17 mouse cellular contexts compared by ENCODE assay signal in genomic region chr7:81840661-81841181, GRCm38 (mm10). TPM values are rescaled to one million over a fixed set of nuclear protein-coding genes. Genes with fewer than 3 reads are reported as not detected.
DNase-seq lines count a peak whose midpoint lies in the region; ATAC-seq and TF ChIP-seq lines count a peak whose summit lies in the region.
"Had no signal": no experiment of that assay in that cellular context is flagged by ENCODE, and none has a peak within 500 bp of the region (broad histone marks: within the 10 kb centered on the region; RNA-seq: fewer than 3 reads in every experiment).

No protein-coding gene starts in this region.

- H3K9me3 ChIP-seq in forebrain, postnatal 0 days (ENCODE audit: low read length): no peaks in the 10 kb centered on the region
- H3K9me3 ChIP-seq: embryonic facial prominence, embryonic 12.5 days; liver, embryonic 15.5 days had no signal

- no peak overlapping the region for H3K9ac ChIP-seq in forebrain, postnatal 0 days
- H3K9ac ChIP-seq: embryonic facial prominence, embryonic 12.5 days; liver, embryonic 15.5 days had no signal

- no peak for TF ChIP-seq POLR2A in brain, embryonic 14.5 days (IDR thresholded peaks at IDR 0.05; ENCODE audit: borderline replicate concordance, extremely low read depth, insufficient read depth, insufficient read length, poor library complexity, severe bottlenecking)

- DNase-seq in gastrocnemius, postnatal 25 days: peak; percentile 30
- DNase-seq in gastrocnemius, postnatal 36 days: no peak
- peak; percentile 63 for DNase-seq in layer of hippocampus, adult 9-11 months
- DNase-seq in layer of hippocampus, postnatal 36 days: no peak
- peak; percentile 77 for DNase-seq in brain, embryonic 14.5 days (ENCODE audit: low read depth)
- DNase-seq in forebrain, postnatal 0 days: peak; percentile 60
- DNase-seq in ovary, postnatal 36 days (ENCODE audit: low spot score): no peak
- DNase-seq: cerebellum, postnatal 14 days had no signal

- no peaks in the 10 kb centered on the region for H3K36me3 ChIP-seq in forebrain, postnatal 0 days (ENCODE audit: insufficient read depth)
- H3K36me3 ChIP-seq: embryonic facial prominence, embryonic 12.5 days; liver, embryonic 15.5 days had no signal

- peak; percentile 93 for ATAC-seq in forebrain, postnatal 0 days
- no peak for ATAC-seq in activated CD4-positive, CD25-positive, alpha-beta regulatory T cell, adult 4 months
- ATAC-seq: intestine, postnatal 0 days had no signal

- H3K4me1 ChIP-seq in forebrain, postnatal 0 days (ENCODE audit: insufficient read depth): peaks cover 7% of the 10 kb centered on the region; the same call in 1 of the 2 replicates
- H3K4me1 ChIP-seq: liver, embryonic 15.5 days had no signal

- H3K27ac ChIP-seq in forebrain, postnatal 0 days (ENCODE audit: low read depth, low read length): peak overlapping the region; percentile 70
- H3K27ac ChIP-seq: embryonic facial prominence, embryonic 12.5 days; liver, embryonic 15.5 days; macrophage had no signal

- no peak overlapping the region for H3K4me3 ChIP-seq in forebrain, postnatal 0 days (ENCODE audit: low read depth, low read length)
- H3K4me3 ChIP-seq: embryonic facial prominence, embryonic 12.5 days; liver, embryonic 15.5 days had no signal

- no peak for TF ChIP-seq CTCF in brain, embryonic 14.5 days (IDR thresholded peaks at IDR 0.05; ENCODE audit: borderline replicate concordance, extremely low read depth, insufficient read depth, insufficient read length)
- no peak for TF ChIP-seq CTCF in forebrain, postnatal 0 days (IDR thresholded peaks at IDR 0.05; ENCODE audit: low read depth)

- 29% methylated on average over 7 of the region's 7 CpGs for WGBS in forebrain, postnatal 0 days

- H3K27me3 ChIP-seq in forebrain, postnatal 0 days (ENCODE audit: insufficient read depth, low read length): no peaks in the 10 kb centered on the region
- H3K27me3 ChIP-seq: embryonic facial prominence, embryonic 12.5 days had no signal

- intact Hi-C loops in gastrocnemius, postnatal 36 days (cut with DNase I): no loop called here

- no peak overlapping the region for H3K4me2 ChIP-seq in forebrain, postnatal 0 days (ENCODE audit: low read depth)
- H3K4me2 ChIP-seq: embryonic facial prominence, embryonic 12.5 days; liver, embryonic 15.5 days had no signal

RNA-seq across cellular contexts. Expression of gene Btbd1, which starts 11.5 kb away (rescaled TPM):
- 100 to 1,000 TPM; 147 to 165 TPM for total RNA-seq in gastrocnemius, postnatal 25 days (2021)
- 100 to 1,000 TPM; 121 to 158 TPM for total RNA-seq in gastrocnemius, postnatal 36 days (2021)
- total RNA-seq in layer of hippocampus, postnatal 36 days (2021): 100 to 1,000 TPM; 103 to 117 TPM
- polyA plus RNA-seq in brain, embryonic 14.5 days (2012; rRNA removed): 79.3 and 82.9 TPM in 2 replicates
- total RNA-seq in forebrain, postnatal 0 days (2014; rRNA removed): 142 TPM in 2 replicates
- 101 and 104 TPM in 2 replicates for polyA plus RNA-seq in forebrain, postnatal 0 days (2015; fragmentation: Nextera tagmentation; extraction: Ambion mirVana)
- polyA plus RNA-seq in activated CD4-positive, CD25-positive, alpha-beta regulatory T cell, adult 4 months (2017; shearing (Covaris generic)): 10 to 100 TPM; 13.4 to 23.6 TPM

RNA-seq across cellular contexts. Expression of gene Gm10160, which starts 14.9 kb away (rescaled TPM):
- not detected for total RNA-seq in gastrocnemius, postnatal 25 days (2021)
- total RNA-seq in gastrocnemius, postnatal 36 days (2021): not detected
- total RNA-seq in layer of hippocampus, postnatal 36 days (2021): not detected
- not detected in 2 replicates for polyA plus RNA-seq in brain, embryonic 14.5 days (2012; rRNA removed)
- not detected in 2 replicates for total RNA-seq in forebrain, postnatal 0 days (2014; rRNA removed)
- polyA plus RNA-seq in forebrain, postnatal 0 days (2015; fragmentation: Nextera tagmentation; extraction: Ambion mirVana): not detected in 2 replicates
- not detected for polyA plus RNA-seq in activated CD4-positive, CD25-positive, alpha-beta regulatory T cell, adult 4 months (2017; shearing (Covaris generic))
- total RNA-seq: hematopoietic stem cell, adult 5-6 weeks; left cerebral cortex, postnatal 25 days had no signal
- polyA plus RNA-seq: embryonic facial prominence, embryonic 12.5 days; intestine, postnatal 0 days; liver, embryonic 15.5 days; macrophage; stomach, embryonic 16.5 days; urinary bladder, adult 2 months had no signal

RNA-seq across cellular contexts. Expression of gene Tm6sf1, which starts 18.1 kb away (rescaled TPM):
- 10 to 100 TPM; 23.5 to 30.1 TPM for total RNA-seq in gastrocnemius, postnatal 25 days (2021)
- total RNA-seq in gastrocnemius, postnatal 36 days (2021): 10 to 100 TPM; 10.8 to 13.5 TPM
- total RNA-seq in layer of hippocampus, postnatal 36 days (2021): 10 to 100 TPM; 14.3 to 15.0 TPM
- polyA plus RNA-seq in brain, embryonic 14.5 days (2012; rRNA removed): 16.7 and 19.0 TPM in 2 replicates
- total RNA-seq in forebrain, postnatal 0 days (2014; rRNA removed): 5.4 and 12.9 TPM in 2 replicates
- polyA plus RNA-seq in forebrain, postnatal 0 days (2015; fragmentation: Nextera tagmentation; extraction: Ambion mirVana): 5.0 and 7.0 TPM in 2 replicates
- 1 to 10 TPM; 7.7 to 9.4 TPM for polyA plus RNA-seq in activated CD4-positive, CD25-positive, alpha-beta regulatory T cell, adult 4 months (2017; shearing (Covaris generic))

RNA-seq across cellular contexts. Expression of gene 3110040N11Rik, which starts 51.4 kb away (rescaled TPM):
- 10 to 100 TPM; 13.3 to 16.9 TPM for total RNA-seq in gastrocnemius, postnatal 25 days (2021)
- 10 to 100 TPM; 16.2 to 16.3 TPM for total RNA-seq in gastrocnemius, postnatal 36 days (2021)
- 10 to 100 TPM; 20.7 to 21.7 TPM for total RNA-seq in layer of hippocampus, postnatal 36 days (2021)
- 38.1 and 50.0 TPM in 2 replicates for polyA plus RNA-seq in brain, embryonic 14.5 days (2012; rRNA removed)
- 46.3 and 50.9 TPM in 2 replicates for total RNA-seq in forebrain, postnatal 0 days (2014; rRNA removed)
- polyA plus RNA-seq in forebrain, postnatal 0 days (2015; fragmentation: Nextera tagmentation; extraction: Ambion mirVana): 59.3 and 59.8 TPM in 2 replicates
- polyA plus RNA-seq in activated CD4-positive, CD25-positive, alpha-beta regulatory T cell, adult 4 months (2017; shearing (Covaris generic)): 10 to 100 TPM; 71.6 to 82.9 TPM

Comparison
In these comparisons a context has a peak if more than half of its experiments do, and no peak if none do; other contexts are left out.
1. DNase-seq: peak in gastrocnemius, postnatal 25 days (single experiment), layer of hippocampus, adult 9-11 months (single experiment), brain, embryonic 14.5 days (single experiment) and forebrain, postnatal 0 days (single experiment); none in gastrocnemius, postnatal 36 days (0 of 2), layer of hippocampus, postnatal 36 days (0 of 2) and ovary, postnatal 36 days (single experiment).